Mouse (Mus musculus) right cerebral cortex, adult 18-20 months (tissue): ENCODE measurements around the gene Atf7ip.

Experiments used
- DNase-seq: peaks from one replicate; pipeline ENCODE4 v3.0.0; 2022; ENCODE audit warnings: mixed read lengths

Gene Atf7ip

DNA sequence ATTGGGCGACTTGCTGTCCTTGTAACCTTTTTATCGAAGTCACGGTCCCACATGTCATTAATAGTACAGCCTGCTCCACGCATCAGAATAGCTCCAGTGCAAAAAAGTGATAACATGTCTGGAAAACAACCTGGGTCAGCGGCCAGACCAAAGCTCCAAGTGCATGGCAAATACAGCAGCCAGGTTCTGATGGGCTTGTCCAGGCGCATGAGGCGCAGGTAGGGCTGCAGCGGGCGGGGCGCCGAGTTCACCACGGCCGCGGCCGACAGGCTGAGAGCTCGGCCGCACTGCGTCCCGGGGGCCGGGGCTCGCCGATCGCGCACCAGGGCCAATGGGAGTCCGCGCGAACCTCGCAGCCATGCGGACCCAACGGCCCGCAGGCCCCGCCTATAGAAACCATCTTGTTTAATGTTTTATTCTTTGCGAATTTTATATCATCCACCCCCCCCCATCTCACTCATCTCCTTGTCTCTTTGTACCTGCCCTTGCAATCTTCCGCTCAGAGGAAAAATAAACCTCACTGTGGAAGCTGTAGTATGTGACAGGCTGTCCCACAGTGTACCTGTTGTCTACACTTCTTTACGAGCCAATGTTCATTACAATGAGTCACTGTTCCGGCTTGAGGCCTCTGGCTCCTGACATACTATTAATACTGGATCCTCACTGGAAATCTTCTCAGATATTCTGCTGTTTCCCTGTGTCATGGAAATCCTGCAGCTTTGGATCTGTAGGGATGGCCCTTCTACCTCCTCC lies 19.0 kb upstream of the Atf7ip start:
- DNase-seq: no peak

DNA sequence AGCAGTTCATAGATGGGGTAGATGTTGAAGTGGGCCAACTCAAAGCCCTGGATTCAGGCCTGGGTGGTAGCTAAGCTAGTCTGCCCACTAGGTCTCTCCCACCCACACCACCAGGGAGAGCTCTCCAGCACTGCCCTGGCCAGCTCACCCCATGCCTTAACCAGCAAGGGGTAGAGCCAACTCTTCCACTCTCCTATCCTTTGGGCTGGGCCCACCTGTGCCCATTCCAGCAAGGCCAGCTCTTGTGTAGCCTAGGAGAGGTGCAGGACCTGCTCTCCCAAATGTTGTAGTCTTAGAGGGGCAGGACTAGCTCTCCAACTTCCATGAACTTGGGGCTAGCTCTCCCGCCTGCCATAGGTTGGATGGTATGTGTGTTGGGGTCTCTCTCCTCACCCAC lies 18.4 kb upstream of the Atf7ip start:
- no peak for DNase-seq

DNA sequence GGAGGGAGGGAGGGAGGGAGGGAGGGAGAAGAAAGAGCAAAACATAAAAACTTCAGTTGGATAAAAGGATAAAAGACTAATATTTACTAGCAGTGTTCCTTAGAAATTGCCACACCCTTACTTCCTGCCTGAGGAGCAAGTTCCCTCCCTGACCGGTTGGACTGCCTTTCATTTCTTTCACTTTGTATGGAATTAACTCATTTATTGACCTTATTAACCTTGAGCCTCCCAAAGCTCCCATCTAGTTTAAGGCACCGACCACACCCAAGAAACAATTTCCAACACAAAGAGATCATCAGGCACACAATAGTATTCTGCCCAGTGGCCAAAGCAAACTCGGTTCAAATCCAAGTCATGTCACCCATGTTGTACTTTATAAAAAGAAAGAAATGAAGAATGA lies 16.1 kb upstream of the Atf7ip start:
- no peak for DNase-seq

DNA sequence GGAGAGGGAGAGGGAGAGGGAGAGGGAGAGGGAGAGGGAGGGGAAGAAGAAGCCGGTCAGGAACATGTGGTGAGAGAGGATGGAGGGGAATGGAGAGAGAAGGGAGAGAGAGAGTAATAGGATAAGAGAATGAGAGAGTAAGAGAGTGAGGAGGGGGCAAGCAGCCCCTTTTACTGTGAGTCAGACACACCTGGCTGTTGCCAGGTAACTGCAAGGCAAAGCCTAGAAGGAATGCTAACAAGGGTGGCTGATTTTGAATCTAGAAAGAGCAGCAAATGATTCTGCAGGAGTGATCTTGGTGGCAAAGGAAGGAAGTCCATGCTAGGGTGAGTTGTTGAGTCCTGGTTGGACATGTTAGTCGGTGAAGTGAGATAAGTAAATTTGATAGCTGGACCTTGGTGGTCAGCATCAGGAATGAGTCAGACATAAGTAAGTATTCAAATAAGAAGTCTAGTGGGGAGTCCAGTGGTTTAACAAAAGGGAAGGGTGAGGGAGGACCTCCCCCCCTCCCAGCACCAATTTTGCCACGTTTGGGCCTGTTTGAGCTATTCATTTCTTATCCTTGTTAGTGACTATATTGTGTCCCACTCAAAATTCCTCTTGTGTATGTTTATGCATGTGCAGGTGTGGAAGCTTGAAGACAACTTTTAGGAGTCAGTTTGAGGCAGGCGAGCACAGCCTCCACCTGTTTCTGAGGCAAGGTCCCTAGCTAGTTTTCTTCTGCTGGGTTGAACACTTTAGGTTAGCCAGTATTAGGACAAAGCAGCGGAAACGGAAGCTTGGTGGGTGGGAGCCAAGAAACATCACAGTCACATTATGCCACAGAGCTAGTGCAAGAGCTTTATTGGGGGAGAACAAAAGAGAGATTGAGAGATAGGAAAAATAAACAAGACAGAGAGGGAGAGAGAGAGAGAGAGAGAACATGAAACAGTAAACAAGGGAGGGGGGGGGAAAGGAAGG lies 15.2 kb upstream of the Atf7ip start:
- no peak for DNase-seq

DNA sequence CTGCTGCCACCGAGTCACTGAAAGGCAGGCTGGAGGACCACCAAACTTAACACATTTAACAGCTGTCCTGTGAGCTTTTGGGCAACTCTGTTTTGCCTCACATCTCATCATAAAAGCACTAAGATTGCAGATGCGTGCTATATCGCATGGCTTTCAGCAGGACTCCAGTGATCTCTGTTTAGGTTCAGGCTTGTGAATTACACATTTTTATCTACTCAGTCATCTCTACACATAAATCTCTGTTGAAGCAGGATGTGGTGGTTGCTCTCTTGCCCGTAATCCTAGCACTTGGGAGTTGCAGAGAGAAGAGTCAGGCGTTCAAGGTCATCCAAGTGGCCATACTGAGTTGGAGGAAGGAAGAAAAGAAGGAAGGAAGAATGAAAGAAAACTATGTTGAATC lies 14.3 kb upstream of the Atf7ip start:
- no peak for DNase-seq

DNA sequence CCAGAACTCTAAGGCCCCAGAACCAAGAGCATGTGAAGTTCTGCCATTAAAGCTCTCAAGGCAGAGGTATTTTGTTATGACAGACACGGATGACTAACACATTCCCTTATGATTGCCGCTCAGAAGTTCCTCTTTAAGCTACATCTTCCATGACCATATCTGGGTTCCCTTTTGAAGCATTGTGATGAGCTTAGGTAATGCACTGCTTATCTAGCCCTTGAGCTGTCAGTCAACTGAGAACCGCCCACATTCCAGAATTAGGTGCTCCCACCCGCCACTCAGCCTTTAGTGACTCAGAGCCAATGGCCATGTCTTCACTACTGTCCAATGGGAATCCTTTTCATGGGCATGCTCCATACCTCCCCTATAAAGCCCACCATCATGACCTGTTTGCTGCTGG lies 13.7 kb upstream of the Atf7ip start:
- DNase-seq: no peak

DNA sequence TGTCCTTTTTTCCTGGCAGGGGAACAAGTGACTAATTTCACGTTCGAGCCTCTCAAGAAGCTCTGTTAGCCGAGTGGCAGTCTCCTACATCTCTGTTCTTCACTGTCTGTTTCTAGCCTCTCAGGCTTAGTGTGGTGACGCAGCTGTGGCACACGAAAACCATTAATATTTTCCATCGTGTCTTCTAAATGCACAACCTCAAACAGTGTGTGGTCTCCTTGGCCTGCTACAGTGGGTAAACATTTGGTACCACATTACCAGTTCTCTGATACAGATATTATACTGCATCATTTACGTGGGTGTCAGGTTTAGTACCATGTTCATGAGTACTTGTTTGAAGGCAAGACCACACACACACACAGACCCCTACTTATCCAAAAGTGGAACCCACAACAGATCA lies 12.5 kb upstream of the Atf7ip start:
- no peak for DNase-seq

DNA sequence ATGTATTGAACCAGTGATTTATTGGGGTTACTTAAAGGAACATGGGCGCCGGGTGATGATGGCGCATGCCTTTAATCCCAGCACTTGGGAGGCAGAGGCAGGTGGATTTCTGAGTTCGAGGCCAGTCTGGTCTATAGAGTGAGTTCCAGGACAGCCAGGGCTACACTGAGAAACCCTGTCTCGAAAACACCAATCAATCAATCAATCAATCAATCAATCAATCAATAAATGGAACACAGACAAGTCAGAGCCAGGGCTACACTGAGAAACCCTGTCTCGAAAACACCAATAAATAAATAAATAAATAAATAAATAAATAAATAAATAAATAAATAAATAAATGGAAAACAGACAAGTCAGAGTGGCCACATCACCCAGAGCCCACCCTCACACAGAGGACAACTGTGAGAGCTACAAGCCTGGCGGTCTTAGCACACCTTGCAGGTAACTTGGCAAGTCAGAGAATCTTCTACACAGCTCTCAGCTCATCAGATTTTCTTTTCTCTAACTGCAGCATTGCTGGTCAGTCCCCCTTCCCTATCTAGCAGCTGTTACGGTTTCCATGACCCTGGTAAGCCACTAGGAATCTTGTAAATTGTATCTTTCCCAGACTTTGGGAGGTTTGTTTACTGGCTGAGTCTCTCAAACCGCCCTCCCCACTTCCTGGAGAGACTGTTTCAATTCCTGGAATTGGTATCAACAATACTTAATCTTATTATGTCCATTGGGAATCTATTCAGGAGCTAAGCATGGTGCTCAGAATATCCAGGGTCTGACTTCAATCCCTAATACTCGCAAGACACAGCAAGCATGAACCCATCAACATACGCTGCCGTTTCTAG lies 11.8 kb upstream of the Atf7ip start:
- no peak for DNase-seq

DNA sequence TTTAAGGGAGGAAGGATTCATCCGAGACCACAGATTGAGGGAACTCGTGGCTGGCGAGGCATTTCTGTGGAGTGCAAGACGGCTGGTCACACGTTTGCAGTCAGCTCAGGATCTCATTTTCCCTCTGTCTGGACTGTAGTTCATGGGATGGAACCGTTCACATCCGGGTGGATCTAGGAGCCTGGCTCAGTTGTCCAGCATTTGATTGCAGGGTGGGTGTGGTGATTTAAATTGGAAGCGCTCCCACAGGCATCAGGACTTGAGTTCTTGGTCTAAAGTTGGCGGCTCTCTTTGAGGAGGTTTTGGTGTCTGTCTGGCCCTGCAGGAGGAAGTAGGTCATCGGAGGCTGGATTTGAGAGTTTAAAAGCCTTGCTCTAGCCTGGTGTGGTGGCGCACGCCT lies 10.9 kb upstream of the Atf7ip start:
- DNase-seq: no peak

DNA sequence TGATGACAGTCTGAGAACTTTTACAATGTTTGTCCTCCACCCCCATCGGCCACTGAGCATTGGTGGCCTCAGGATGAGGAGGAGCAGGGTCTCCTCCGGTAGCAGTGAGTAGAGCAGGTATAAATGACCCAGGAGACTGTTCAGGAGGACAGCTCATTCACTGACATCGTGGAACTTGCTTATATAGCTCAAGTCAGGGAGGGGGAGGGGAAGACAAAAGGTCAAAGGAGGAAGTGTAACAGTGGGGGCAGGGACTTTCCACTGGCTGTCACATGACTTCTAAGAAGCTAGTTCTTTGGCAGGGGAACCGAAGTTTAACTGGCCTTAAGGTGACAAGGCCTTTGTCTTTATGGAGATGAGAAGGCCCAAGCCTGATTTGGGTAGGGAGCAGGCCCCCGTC lies 8.2 kb upstream of the Atf7ip start:
- no peak for DNase-seq

DNA sequence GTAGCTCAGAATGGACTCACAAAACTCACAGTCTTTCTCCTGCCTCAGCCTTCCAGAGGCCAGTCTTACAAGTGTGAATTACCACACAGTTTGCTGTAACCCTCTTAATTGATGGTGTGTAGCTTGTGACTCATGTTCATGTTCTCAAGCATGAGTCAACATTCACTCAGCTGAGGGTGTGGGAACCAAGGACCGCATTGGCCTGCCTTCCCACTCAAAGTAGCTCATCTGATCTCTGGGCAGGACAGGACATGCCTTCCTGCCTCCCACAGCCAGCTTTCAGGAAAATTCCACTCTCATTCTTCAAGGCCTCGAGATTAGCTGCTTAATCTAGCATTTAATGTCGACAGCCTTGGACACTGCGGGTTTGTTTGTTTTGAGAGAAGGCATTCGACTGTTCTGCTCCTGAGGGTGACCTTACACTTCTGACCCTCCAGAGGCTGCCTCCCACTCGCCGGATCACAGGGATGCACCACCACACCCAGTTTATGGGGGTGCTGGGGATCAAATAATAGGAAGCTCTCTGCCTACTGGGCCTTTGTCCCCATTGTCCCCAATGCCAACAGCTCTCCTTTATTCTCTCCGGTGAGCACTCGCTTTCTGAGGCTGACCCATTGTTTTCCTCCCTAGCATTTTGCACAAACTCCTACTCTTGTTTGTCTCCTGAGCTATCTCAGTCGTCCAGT lies 6.5 kb upstream of the Atf7ip start:
- no peak for DNase-seq

DNA sequence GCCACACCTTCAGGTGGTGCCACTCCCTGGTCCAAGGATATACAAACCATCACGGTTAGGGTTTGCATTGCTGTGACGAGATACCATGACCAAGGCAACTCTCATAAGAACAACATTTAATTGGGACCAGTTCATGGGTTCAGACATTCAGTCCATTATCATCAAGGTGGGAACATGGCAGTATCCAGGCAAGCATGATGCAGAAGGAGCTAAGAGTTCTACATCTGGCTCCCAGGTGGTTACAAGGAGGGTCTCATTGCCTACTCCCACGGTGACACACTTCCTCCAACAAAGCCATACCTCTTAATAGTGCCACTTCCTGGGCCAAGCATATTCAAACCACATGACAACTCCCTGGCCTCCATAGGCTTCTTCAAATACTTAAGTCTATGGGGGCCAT lies 2.7 kb downstream of the Atf7ip start:
- no peak for DNase-seq

DNA sequence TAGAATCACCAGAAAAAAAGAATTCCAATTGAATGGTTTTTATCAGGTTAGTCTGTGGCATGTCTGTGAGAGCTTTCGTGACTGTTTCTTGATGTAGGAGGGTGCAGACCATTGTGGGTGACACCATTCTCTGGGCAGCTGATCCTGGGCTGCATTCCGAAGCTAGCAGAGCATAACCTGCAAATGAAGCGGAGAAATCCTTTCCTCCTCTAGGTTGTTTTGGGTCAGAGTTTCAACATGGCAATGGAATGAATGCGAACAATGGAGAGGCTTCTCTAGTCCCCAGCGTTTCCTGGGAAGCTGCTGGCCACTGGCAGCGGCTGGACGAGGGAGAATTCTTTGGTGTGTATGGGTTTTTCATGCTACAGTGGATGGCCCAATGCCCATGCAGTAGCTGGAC lies 5.0 kb downstream of the Atf7ip start:
- DNase-seq: no peak

DNA sequence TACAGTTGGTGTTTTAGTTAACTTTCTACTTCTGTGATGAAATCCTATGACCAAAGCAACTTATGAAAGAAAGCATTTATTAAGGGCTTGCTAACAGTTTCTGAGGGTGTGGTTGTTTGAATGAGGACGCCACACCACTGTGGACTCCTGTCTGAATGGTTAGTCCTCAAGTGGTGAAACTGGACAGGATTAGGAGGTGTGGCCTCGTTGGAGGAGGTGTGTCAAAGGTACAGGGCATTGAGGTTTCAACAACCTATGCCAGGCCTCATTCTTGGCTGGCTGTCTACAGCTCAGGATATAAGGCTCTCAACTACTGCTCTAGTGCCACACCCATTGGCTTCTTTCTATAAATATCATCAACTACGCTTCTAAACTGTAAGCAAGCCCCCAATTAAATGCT lies 6.4 kb downstream of the Atf7ip start:
- no peak for DNase-seq

DNA sequence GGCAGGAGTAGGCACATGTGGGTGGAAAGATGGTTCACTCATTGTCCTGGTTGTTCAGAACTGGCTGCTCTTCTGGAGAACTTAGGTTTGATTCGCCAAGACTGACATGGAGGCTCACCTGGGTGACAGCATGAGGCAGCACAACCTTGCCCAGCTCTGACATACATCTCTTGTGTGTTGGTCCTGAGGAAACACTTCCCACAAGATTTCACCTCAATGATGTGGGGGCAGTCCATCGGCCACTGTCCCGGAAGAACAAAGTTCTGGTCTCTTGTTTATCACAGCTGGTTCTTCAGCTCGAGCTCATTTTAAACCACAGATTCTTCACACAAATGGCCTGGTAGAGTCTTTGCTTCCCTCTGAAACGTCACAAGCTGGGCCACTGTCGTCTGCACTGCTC lies 10.7 kb downstream of the Atf7ip start:
- no peak for DNase-seq

DNA sequence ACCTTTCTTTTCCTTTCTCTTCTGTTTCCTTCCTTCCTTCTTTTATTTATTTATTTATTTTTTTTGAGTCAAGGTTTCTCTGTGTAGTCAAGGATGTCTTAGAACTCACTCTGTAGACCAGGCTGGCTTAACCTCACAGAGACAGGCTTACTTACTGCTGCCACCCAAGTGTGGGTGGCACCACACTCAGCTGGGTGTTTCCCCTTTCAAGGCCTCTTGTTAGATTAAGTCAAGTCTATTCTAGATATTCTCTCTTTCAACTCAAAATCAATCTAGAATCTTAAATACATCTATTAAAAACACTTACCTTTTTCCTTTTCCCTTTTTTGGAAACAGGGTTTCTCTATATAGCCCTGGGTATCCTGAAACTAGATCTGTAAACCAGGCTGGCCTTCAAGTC lies 11.3 kb downstream of the Atf7ip start:
- no peak for DNase-seq

DNA sequence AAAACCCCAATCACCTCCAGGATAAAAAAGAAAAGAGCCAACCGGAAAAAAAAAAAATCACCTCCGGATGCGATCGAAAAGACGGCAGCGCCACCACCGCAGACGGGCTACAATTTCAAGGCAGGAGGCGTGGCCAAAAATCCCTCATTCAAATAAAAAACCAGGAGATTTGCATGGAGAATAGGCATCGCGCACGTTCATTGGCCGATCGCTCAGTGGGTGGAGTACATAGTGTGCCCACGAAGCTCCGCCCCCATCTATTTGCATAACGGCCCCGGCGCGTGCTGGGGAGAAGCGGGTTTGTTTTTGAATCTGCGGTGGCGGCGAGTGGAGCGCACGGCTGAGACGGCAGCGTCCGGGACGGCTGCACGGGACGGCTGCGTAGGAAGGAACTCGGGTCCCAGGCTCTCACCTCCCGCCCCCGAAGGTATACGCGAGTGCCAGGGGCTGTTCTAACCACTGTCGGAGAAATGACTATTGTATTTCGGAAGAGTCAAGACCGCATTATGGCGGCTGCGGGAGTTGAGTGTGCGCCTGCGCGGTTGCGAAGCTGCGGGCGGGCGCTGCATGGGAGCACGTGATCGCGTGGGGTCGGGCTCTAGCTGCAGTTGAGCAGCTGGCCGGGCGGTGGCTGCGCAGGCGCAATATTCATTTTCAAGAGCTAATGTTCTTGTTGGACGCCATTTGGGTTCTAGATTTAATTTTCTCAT lies 12.7 kb downstream of the Atf7ip start:
- peak; percentile 98 for DNase-seq

DNA sequence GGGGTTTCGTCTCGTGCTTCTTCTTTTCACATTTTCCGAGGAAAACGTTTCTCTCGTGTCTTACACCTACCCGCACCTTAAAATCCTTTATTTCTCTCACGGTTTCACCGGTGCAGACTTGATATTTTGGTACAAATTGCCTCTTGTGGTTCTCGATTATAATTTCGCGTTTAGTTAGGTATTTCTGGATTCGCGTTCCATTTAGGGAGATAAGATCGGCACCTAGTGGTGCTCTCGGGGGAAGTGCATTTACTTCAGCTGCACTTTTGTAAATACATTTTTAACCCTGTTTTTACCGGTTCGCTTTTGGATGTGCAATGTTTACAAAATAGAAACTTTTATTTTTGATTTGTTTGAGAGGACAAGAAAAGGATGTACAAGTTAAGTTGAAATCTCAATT lies 13.3 kb downstream of the Atf7ip start:
- DNase-seq: no peak

DNA sequence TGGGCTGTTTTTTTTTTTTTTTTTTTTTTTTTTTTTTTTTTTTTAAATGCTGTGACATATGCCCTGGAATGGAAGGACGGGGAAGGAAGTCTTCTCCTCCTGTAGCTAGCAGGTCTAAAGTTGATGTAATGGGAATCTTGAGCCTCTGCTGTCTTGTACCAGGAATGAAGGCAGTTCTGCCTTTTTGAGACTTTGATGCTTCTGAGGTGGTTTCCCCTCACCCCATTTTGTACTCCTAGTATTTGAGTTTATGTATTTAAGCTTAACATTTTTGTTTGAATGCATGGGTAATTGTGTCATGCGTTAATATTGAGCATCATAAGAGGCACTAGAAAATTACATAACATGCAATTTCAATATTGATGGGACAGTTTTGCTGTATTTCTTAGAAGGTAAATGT lies 14.4 kb downstream of the Atf7ip start:
- no peak for DNase-seq

DNA sequence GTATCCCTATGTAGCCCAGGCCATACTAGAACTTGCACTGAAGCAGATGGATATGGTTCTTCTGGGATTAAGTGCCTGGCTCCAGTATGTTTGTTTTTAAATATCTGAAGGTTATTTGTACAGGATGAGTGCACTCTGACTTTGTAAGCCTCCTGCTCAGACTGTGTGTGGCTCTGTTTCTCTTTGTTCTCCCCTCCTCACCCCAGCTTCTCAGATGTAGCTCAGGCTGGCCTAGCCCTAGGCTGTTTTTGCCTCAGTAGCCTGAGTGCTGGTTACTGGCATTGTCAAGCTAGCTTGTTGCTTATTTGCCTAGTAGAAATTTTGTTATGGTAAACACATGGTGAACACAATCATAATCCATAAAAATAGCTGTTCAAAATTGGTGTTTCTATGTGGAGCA lies 15.7 kb downstream of the Atf7ip start:
- no peak for DNase-seq

DNA sequence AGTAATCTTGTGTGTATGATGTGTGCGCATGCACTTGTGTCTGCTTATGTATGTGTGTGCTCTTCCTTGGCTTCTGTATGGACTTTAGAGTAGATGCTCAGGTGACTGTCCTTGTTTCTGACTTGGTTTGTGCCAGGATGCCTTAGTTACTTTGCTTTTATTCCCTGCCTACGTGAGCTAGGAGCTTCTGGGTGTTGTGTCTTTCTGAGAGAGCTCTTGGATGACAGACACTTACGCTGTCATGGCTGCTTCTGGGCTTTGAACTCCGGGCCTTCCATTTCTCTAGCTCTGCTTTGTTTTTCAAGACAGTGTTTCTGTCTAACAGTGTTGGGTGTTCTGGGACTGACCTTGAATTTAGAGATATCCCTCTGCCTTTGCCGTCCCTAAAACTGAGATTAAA lies 16.7 kb downstream of the Atf7ip start:
- no peak for DNase-seq

DNA sequence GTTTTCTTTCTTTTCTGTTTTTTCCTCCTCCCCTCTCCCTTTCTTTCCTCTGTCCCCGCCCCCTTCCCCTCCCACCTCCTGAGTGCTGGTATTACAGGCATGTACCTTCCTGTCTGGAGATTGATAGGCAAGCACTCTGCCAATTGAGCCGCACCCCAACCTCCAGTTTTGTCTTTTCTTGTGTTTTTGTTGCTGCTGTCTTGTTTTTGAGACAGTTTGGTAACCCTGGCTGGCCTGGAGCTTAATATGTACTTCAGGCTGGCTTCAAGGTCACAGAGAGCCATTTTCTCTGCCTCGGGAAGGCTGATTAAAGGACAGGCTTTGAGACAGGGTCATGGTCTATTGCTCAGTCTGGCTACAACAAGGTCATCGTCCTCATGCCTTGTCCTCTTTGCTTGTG lies 18.8 kb downstream of the Atf7ip start:
- no peak for DNase-seq
